Mouse (Mus musculus) G1E (cell line): ENCODE data around the gene Glt8d1.

Experiments used
- CTCF ChIP-seq: IDR thresholded peaks from 2 replicates; pipeline ENCODE4 v1.5.1; 2012; ENCODE audit warnings: low read depth, low read length, inconsistent platforms, mixed read lengths
- GATA1 ChIP-seq: IDR thresholded peaks from 2 replicates; pipeline ENCODE4 v1.6.1; 2012; ENCODE audit warnings: borderline replicate concordance, low read length, inconsistent platforms, mixed read lengths
- POLR2AphosphoS5 ChIP-seq: IDR thresholded peaks from 2 replicates; pipeline ENCODE4 v1.6.1; 2012; ENCODE audit warnings: low read depth, low read length, inconsistent platforms; ENCODE audit not compliant: insufficient replicate concordance

DNA sequence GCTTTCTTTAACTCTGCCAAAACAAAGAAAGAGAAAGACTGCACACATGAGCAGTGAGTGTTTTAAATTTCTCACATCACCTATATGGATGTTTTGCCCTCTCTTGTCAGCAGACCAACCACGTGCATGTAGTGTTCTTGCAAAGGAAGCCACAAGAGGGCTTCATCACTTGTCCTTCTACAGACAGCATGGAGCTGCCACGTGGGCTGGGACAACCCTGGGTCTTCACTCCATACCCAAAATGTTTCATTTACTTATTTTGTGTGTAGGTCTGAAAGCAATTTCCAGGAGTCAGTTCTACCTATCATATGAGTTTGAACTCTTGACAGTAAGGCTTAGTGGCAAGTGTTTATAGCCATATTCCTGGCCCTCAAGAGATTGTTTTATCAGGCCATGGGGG lies 16.7 kb downstream of the Glt8d1 start:
- TF ChIP-seq CTCF = no peak
- TF ChIP-seq GATA1 = no peak
- no peak for TF ChIP-seq POLR2AphosphoS5
